Mouse (Mus musculus): Measurements from ENCODE around the gene Igsf21. TPM values are rescaled to one million over a fixed set of nuclear protein-coding genes. Genes with fewer than 3 reads are reported as not detected.

Gene Igsf21
- polyA plus RNA-seq, 3 experiments from 2014 or later: not detected

- ATAC-seq: no peak
Measured at GRCm38 (mm10) chr4:140038586-140039411, 207.8 kb downstream of the Igsf21 start.

DNA sequence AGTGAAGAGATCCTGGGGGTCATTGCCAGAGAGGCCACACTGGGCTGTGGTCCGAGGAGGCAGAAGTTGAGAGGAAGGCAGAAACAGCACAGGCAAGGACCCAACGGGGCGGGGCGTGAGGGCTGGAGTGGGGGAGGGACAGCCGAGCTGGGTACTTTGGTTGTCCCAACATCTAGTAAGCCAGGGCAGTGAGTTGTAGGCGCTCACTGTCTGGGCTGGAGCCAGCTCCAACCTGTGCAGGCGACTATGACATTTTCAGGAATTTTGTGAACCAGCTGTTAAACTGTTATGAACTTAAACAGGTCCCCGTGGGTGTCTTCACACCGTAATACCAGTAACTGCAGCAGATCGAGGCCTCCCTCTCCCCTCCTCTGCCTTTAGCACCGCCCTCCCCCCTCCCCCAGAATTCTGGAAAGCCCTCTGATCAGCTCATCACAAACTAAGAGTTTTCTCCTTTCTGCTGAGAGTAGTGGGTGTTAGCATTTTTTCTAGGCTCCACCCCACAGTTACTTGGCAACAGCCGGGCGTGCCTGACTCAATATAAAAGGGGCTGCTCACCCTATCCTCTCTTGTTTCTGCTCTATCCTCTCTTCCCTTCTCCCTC lies 208.7 kb downstream of the Igsf21 start:
- ATAC-seq: no peak

DNA sequence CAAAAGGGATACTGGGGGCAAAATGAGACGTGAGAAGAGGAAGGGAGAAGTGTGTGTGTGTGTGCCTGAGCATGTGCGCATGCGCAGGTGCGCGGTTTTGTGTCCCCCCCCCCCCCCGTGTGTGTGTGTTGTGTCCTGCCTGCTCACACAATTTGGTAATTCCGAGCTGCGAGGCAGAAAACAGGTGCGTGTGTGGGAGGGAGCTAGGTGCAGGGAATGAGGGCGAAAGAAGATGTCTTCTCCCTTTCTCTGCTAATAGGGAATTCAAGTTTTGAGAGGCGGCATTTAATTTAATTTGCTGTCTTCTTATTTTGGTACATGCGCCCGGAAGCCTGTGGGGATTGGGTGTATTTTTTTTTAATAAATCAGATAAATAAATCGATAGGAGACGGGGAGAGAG lies 211.4 kb downstream of the Igsf21 start:
- ATAC-seq: no peak

DNA sequence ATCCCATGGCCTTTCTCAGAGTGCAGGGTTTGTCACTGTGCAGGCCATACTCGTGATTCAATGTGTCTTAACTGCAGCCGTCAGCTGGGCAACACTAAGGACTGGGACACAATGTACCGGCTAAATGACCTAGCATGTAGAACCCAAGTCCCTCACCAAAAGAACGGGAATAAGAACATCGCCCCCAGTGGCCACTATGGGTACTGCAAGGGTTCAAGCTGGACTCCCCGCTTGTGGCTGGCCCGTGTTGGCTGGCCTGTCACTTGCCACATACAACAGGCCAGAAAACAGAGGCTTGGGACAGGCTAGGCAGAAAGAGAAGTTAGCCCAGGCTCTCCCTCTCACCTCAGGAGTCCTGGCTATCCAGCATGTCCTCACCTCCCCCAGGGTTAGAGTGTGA lies 213.2 kb downstream of the Igsf21 start:
- ATAC-seq: no peak

DNA sequence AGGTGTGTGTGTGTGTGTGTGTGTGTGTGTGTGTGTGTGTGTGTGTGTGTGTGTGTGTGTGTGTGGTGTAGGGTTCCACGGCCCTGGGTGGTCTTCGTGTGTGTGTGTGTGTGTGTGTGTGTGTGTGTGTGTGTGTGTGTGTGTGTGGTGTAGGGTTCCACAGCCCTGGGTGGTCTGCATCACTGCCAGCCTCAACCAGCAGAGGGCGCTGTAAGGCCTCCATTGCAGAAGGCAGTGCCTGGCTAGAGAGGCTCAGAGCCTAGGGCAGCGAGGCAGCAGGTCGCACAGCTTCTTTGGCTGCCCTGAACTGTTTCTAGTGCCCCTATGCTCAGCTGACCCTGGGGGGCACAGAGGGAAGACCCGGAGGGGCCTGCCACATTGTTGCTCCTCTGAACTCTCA lies 216.2 kb downstream of the Igsf21 start:
- ATAC-seq: no peak

DNA sequence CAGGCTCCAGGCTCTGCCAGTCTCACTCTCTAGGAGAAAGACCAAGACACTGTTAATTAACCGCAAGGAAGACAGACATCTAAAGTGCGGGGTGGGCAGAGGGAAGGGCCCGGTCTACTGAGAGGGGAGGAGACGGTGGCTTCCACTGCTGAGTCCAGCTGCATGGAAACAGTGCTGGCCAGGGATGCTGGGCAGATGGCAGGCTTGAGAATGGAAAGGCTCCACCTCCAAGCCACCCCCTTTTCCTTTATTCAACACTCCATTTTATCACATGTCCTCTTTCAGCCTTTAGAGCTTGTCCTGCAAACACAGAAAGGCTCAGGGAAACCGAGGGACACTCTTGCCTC lies 216.6 kb downstream of the Igsf21 start:
- ATAC-seq: no peak

DNA sequence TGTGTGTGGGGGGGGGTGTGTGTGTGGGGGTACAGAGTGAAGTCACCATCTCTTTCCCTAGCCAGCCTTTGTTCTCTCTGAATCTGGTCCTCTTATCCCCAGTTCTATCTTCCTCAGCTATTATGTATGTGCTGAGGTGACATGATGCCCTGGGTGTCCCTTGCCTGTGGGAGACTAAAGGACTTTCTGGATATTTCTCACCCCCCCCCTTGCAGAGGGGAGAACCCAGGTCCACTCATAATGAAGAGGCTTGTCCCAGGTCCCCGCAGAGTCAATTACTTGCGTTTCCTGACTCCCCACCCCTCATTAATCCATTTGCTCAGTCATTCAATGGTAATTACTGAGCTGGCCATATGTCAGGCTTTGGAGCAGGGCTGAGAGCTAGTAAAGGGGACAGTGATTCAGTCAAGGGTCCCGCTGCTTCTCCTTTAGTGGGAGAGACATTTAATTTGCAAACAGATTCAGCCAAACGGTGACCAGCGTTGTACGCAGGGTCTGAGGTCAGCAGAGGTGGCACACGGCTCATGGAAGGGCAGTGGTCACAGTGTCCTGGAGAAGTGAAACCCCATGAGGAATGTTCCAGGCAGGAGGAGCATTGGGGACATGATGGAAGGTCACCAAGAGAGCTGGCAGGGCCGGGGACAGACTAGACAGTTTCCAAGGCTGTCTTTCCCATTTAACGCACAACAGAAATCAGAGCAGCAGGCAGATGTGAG lies 217.1 kb downstream of the Igsf21 start:
- no peak for ATAC-seq

DNA sequence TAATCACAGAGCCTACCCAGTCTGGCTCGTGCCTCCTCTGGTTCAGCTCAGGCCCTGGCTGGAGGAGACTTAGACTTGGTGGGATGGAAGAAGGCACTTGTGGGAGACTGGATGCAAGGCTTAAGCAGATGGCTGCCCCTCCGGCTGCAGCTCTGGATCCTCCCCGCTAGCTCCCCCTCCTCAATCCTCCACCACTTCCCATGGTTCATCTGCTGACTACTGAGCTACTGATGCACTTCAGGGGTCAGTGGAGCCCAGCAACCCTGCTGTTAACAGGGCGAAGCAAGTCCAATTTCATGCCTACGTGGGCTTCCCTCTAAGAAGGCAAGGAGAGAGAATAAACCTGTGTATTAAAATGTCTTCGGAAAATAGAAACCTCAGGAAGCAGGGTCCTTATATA lies 222.8 kb downstream of the Igsf21 start:
- no peak for ATAC-seq

DNA sequence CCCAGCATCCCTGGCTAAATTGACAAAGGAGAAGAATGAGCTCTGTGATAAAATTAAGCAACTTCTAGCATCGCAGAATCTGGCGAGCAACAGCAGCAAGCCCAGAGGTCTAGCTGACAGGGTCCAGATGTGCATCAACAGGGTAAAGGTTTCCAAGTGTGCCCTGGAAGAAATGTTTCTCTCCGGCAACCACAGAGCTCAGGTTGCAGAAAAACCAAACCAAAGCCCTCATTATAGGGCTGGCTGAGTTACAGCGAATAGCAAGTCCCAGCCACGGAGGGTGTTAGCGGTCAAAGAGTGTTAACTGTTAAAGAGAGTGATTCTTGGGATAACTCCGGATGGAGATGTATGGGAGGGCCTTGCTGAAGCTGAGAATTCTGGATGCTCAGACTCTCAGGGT lies 230.7 kb downstream of the Igsf21 start:
- no peak for ATAC-seq

DNA sequence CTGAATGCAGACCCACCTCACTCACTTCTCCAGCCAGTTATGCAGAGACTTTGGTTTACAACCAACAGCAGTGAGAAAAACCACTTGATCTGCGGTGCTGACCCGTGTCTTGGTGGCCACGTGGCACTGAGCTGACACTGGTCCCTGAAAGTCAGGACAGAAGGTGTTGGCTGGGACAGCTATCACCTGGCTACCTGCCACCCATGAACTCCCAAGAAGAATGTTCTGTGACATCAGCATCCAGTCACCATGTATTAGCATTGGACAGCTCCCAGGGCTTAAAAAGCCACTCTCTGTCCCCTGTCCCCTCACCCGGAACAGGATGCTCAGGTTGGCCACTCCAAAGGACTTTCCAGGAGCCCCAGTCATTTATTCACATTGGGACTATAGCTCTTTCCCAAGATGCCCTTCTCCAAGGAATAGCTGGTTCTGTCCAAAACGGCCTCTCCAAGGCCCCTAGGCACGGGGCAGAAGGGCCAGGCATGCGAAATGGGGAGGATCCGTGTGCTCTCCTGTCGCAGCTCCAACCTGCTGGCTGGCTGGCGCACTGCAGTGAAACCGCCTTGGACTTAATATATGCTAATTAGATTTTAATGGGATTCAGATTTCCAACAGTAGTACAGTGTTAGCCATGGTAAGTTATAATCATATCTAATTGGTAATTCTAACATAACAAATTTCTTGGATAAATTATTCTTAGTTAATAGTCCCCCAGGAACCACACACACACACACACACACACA lies 235.7 kb downstream of the Igsf21 start:
- no peak for ATAC-seq

DNA sequence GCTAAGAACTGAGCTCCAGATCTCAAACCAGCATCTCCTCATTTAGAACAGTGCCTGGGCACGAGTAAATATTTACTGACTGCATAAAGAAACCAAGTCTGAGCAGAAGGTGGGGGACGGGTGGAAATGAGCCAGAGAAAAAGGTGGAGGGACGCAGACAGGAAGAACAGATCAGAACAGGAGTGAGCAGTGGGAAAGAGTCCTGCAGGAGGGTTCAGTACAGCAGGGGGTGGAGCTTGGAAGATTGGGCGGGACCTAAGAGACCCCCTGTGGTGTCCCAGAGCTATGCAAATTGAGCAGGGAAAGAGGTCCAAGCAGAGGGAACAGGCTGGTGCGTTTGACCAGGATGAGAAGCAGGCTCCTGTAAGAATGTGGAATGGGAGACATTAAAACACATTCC lies 241.7 kb downstream of the Igsf21 start:
- no peak for ATAC-seq

GRCm38 (mm10) chr4:140004170-140004569 lies 242.4 kb downstream of the Igsf21 start:
- ATAC-seq: no peak

GRCm38 (mm10) chr4:140002069-140002468 lies 244.5 kb downstream of the Igsf21 start:
- no peak for ATAC-seq

DNA sequence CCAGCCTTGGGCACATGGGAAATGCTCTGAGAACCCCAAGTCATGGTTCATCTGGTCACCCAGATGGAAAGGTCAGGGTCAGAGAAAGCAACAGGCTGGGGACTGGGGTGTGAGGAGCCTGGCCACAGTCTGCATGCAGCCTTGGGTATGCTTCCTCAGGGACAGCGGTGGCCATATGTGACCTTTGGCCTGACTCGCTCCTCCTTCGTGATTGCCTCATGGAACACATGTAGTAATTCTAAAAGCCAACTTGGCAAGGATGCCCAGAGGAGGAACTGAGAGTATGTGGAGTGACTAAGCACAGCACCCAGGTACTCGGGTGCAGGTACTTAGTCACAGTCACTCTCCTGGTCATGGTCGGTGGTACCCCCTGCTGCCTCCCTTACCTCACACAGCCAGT lies 245.7 kb downstream of the Igsf21 start:
- no peak for ATAC-seq

- ATAC-seq: no peak
Measured at GRCm38 (mm10) chr4:139999033-139999432, 247.6 kb downstream of the Igsf21 start.

DNA sequence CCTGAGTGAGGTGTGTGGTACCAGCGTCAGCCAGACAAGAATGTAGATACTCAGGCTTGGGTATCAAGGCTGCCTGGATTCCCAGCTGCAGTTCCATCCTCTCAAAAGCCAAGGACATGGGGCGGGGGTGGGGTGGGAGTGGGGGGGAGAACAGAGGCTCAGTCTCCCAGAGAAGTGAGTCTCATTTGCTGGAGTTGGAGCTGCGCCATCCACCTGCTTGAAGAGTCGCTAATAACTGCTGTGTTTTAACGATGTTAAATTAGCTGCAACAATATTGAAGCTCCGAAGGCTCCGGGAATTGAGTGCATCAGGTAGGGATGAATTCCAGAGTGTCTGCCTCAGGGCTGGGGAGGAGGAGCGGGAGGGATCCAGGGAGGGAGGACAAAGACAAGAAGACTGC lies 250.9 kb downstream of the Igsf21 start:
- ATAC-seq: no peak

DNA sequence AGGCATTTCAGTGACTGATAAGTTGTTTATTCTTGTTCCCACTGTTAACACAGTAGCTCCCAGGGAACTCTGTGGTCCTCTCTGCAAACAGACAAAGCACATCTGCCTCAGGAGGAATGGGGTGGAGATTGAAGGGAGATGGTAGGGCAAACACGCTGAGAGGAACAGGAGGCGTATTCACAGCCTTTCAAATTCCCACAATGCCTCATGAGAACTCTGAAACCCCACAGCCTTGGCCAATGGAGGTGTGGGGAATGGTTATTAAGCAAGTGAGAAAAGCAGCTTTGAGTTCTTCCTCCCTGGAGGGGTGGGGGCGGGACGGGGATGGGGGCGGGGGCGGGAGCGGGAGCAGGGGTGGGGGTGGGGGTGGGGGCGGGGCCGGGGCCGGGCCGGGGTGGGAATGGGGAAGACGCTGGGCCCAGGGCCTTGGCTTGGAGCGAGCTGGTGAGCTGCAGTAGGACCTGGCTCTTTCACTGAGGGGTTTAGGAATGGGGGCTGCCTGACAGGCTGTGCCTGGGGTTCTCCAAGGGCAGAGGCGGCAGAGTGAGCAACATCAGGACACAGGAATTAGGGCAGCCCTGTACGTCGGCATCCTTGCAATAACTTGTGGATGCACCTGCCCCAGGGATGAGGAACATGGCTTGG lies 253.4 kb downstream of the Igsf21 start:
- no peak for ATAC-seq

GRCm38 (mm10) chr4:139986913-139987312 lies 259.7 kb downstream of the Igsf21 start:
- ATAC-seq: no peak

DNA sequence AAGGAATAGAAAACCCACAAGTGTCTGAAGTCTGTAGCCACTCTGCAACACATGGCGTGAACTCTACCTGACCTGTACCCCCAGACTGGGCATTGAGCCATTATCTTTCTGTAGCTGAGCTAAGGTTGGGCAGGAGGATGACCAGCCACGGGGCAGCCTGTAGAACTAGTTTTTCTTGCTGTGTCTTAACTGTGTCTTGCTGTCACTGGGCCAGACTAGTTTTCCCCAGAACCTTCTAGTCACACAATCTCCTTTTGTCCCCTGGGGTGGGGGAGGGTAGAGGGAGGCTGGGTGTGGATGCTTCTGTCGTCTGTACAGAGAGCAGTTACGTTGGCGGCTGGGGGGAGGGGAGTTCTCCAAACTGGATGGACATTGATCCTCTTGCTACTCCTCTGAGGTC lies 267.9 kb downstream of the Igsf21 start:
- no peak for ATAC-seq

DNA sequence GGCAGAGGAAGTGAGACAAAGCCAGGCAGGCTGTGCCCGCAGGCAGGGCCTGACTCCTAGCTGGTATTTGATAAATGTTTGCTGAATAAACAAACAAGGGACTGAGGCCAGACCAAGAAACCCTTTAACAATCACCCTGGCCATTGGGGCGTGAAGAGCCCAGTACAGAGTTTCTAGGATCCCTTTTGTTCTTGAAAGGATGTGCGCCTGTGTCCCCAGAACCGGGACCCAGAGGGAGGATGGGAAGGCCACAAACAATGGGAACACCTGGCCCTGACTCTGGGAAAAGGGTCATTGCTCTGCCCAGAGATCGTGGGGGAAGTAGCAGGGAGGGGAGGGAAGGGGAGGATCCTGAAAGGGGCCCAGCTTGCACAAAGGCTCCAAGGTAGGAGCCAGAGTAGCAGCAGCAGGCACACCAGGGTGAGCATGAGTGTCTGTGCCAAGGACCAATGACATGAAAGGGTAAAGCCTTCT lies 269.2 kb downstream of the Igsf21 start:
- ATAC-seq: no peak

All from inflammation-experienced regulatory T-cells, adult 6 months (primary cell).